Mouse (Mus musculus) lung, embryonic 14.5 days (tissue): ENCODE results near the gene Ptges2. TPM values are rescaled to one million over a fixed set of nuclear protein-coding genes. Genes with fewer than 3 reads are reported as not detected.

Experiments
- ATAC-seq: fragments of 200-750 bp; cut with Nextera tagmentation; 2 replicates; pipeline ENCODE4 v1.8.0; 2017; ENCODE audit warnings: mild to moderate bottlenecking, moderate TSS enrichment, moderate library complexity; ENCODE audit not compliant: insufficient read depth
- DNase-seq: peaks from one replicate; pipeline ENCODE4 v3.0.0-alpha.2; 2015
- H3K27ac ChIP-seq: fragments of 300-500 bp; sonication (generic); 2 replicates; pipeline ENCODE4 v1.5.1; 2014; ENCODE audit warnings: low read depth, mild to moderate bottlenecking, moderate library complexity
- H3K27me3 ChIP-seq: fragments of 300-500 bp; sonication (generic); 2 replicates; pipeline ENCODE4 v1.6.1; 2014; ENCODE audit warnings: low read length, control low read depth; ENCODE audit not compliant: insufficient read depth
- H3K36me3 ChIP-seq: fragments of 300-500 bp; sonication (generic); 2 replicates; pipeline ENCODE4 v1.6.1; 2014; ENCODE audit warnings: control low read depth; ENCODE audit not compliant: insufficient read depth
- H3K4me1 ChIP-seq: fragments of 300-500 bp; sonication (generic); 2 replicates; pipeline ENCODE4 v1.6.1; 2014; ENCODE audit warnings: antibody characterized with exemption, control low read depth; ENCODE audit not compliant: insufficient read depth
- H3K4me2 ChIP-seq: fragments of 300-500 bp; sonication (generic); 2 replicates; pipeline ENCODE4 v1.6.1; 2014; ENCODE audit warnings: mild to moderate bottlenecking
- H3K4me3 ChIP-seq: fragments of 300-500 bp; sonication (generic); 2 replicates; pipeline ENCODE4 v1.5.1; 2014; ENCODE audit warnings: low read depth, low read length
- H3K9ac ChIP-seq: fragments of 300-500 bp; sonication (generic); 2 replicates; pipeline ENCODE4 v1.6.1; 2014
- H3K9me3 ChIP-seq: fragments of 300-500 bp; sonication (generic); 2 replicates; pipeline ENCODE4 v1.6.1; 2016; ENCODE audit warnings: low read depth, low read length, control low read depth
- CTCF ChIP-seq: IDR thresholded peaks from 2 replicates; pipeline ENCODE4 v1.5.1; 2016; ENCODE audit warnings: antibody characterized with exemption, low read depth
- WGBS: fragments of 180-500 bp; shearing (Covaris S2); extraction: QIAGEN DNeasy Blood & Tissue Kit; methylation state at CpG from one replicate; pipeline ENCODE4 v1.1.7; 2014; 5-methylcytosine and 5-hydroxymethylcytosine counted together
- polyA plus RNA-seq: library from polyadenylated mRNA; unstranded; fragments of >200 nt; fragmentation: Nextera tagmentation; extraction: Ambion mirVana; gene quantifications from 2 replicates; pipeline ENCODE4 v1.2.1, GENCODE M21; 2014

Ptges2 gene
- polyA plus RNA-seq, 1 experiment from 2014 or later = 28.2 TPM

- no peaks in the 10 kb centered on the region for H3K36me3 ChIP-seq
- H3K4me3 ChIP-seq = no peak overlapping the region
- no peak for ATAC-seq
- no peak overlapping the region for H3K9ac ChIP-seq
- H3K27me3 ChIP-seq = no peaks in the 10 kb centered on the region
- 69% methylated on average over 4 of the region's 4 CpGs for WGBS
- no peak for DNase-seq
- H3K4me1 ChIP-seq = peaks cover 33% of the 10 kb centered on the region
- H3K27ac ChIP-seq = 0 out of 2 replicates have a peak overlapping the region, but pooled peaks have one; percentile 63
- no peak for TF ChIP-seq CTCF
- H3K4me2 ChIP-seq = no peak overlapping the region; the same call in 1 of the 2 replicates
- H3K9me3 ChIP-seq = no peaks in the 10 kb centered on the region
Measured at GRCm38 (mm10) chr2:32429215-32429891, 33.7 kb downstream of the Ptges2 start.

- peak overlapping the region; percentile 71 for H3K4me2 ChIP-seq
- no peaks in the 10 kb centered on the region for H3K36me3 ChIP-seq
- peak; percentile 90 for ATAC-seq
- H3K27me3 ChIP-seq = no peaks in the 10 kb centered on the region
- H3K9me3 ChIP-seq = no peaks in the 10 kb centered on the region
- H3K4me1 ChIP-seq = peaks cover 26% of the 10 kb centered on the region
- peak overlapping the region; percentile 56 for H3K9ac ChIP-seq
- peak overlapping the region; percentile 40 for H3K4me3 ChIP-seq
- H3K27ac ChIP-seq = peak overlapping the region; percentile 82
- no peak for TF ChIP-seq CTCF
- WGBS = 9% methylated on average over 18 of the region's 18 CpGs
- peak; percentile 92 for DNase-seq
Measured at GRCm38 (mm10) chr2:32430701-32431676, 35.3 kb downstream of the Ptges2 start.

- H3K27me3 ChIP-seq = no peaks in the 10 kb centered on the region
- no peaks in the 10 kb centered on the region for H3K36me3 ChIP-seq
- no peak overlapping the region for H3K4me2 ChIP-seq
- DNase-seq (peak; percentile 63), ATAC-seq (peak; percentile 52; the same call in 1 of the 2 replicates)
- WGBS = 44% methylated on average over 3 of the region's 3 CpGs
- H3K9me3 ChIP-seq = no peaks in the 10 kb centered on the region
- peak overlapping the region; percentile 58 for H3K27ac ChIP-seq
- peaks cover 15% of the 10 kb centered on the region; the same call in 1 of the 2 replicates for H3K4me1 ChIP-seq
- H3K4me3 ChIP-seq = no peak overlapping the region
- H3K9ac ChIP-seq = no peak overlapping the region
- no peak for TF ChIP-seq CTCF
Measured at GRCm38 (mm10) chr2:32436686-32437372, 41.1 kb downstream of the Ptges2 start.

GRCm38 (mm10) chr2:32437612-32438166, 42.0 kb downstream of the Ptges2 start:
- no peaks in the 10 kb centered on the region for H3K36me3 ChIP-seq
- no peak for ATAC-seq
- H3K4me2 ChIP-seq = no peak overlapping the region
- DNase-seq = no peak
- no peak overlapping the region for H3K9ac ChIP-seq
- H3K4me3 ChIP-seq = no peak overlapping the region
- H3K4me1 ChIP-seq = peaks cover 15% of the 10 kb centered on the region; the same call in 1 of the 2 replicates
- no peaks in the 10 kb centered on the region for H3K9me3 ChIP-seq
- TF ChIP-seq CTCF = no peak
- H3K27me3 ChIP-seq = no peaks in the 10 kb centered on the region
- peak overlapping the region; percentile 58; the same call in 1 of the 2 replicates for H3K27ac ChIP-seq
- 73% methylated on average over 2 of the region's 2 CpGs for WGBS

GRCm38 (mm10) chr2:32438733-32439132, 43.0 kb downstream of the Ptges2 start:
- Histone ChIP-seq H3K4me3 (no peak overlapping the region), H3K9ac (no peak overlapping the region), H3K9me3 (no peaks in the 10 kb centered on the region), H3K4me1 (peaks cover 15% of the 10 kb centered on the region; the same call in 1 of the 2 replicates), H3K27me3 (no peaks in the 10 kb centered on the region), H3K4me2 (no peak overlapping the region), H3K36me3 (peaks cover 4% of the 10 kb centered on the region; the same call in 1 of the 2 replicates), H3K27ac (no peak overlapping the region)
- DNase-seq (no peak), ATAC-seq (no peak)
- WGBS = 81% methylated on average over 3 of the region's 3 CpGs
- no peak for TF ChIP-seq CTCF

- H3K9me3 ChIP-seq = no peaks in the 10 kb centered on the region
- H3K27ac ChIP-seq = 0 out of 2 replicates have a peak overlapping the region, but pooled peaks have one; percentile 19
- DNase-seq (no peak), ATAC-seq (no peak)
- 54% methylated on average over 6 of the region's 6 CpGs for WGBS
- TF ChIP-seq CTCF = no peak
- peaks cover 15% of the 10 kb centered on the region; the same call in 1 of the 2 replicates for H3K4me1 ChIP-seq
- no peak overlapping the region for H3K4me3 ChIP-seq
- H3K36me3 ChIP-seq = peaks cover 7% of the 10 kb centered on the region; the same call in 1 of the 2 replicates
- H3K4me2 ChIP-seq = no peak overlapping the region
- H3K9ac ChIP-seq = no peak overlapping the region
- H3K27me3 ChIP-seq = no peaks in the 10 kb centered on the region
Measured at GRCm38 (mm10) chr2:32439177-32439576, 43.5 kb downstream of the Ptges2 start.
